Mouse (Mus musculus): ENCODE results near the gene Rspo3. TPM values are rescaled to one million over a fixed set of nuclear protein-coding genes. Genes with fewer than 3 reads are reported as not detected.
A peak's percentile ranks its signal among the peaks of the same experiment; 100 is the strongest.

The Rspo3 gene
- polyA plus RNA-seq, 1 experiment from 2014 or later, result 0.51 TPM

- H3K9ac ChIP-seq (replicated peaks; ENCODE audit: low read depth), result no peak overlapping the region
- no peak overlapping the region for H3K27ac ChIP-seq (ENCODE audit: low read length)
- TF ChIP-seq EP300 (IDR thresholded peaks at IDR 0.05) (no peak), CTCF (IDR thresholded peaks at IDR 0.05) (no peak)
- no peaks in the 10 kb centered on the region for H3K4me1 ChIP-seq (ENCODE audit: insufficient read depth, low read depth, low read length)
- 68% methylated on average over 2 of the region's 2 CpGs for WGBS
- no peak overlapping the region for H3K4me2 ChIP-seq (replicated peaks; ENCODE audit: low read depth, low read length)
- ATAC-seq (no peak), DNase-seq (ENCODE audit: low spot score) (no peak)
- no peaks in the 10 kb centered on the region for H3K36me3 ChIP-seq (ENCODE audit: insufficient read depth, low read length)
- H3K9me3 ChIP-seq (ENCODE audit: low read length), result no peaks in the 10 kb centered on the region
- H3K27me3 ChIP-seq (replicated peaks; ENCODE audit: insufficient read depth, low read length), result peaks cover 5% of the 10 kb centered on the region; the same call in 1 of the 2 replicates
- H3K4me3 ChIP-seq (ENCODE audit: low read depth, low read length), result no peak overlapping the region
Measured at GRCm38 (mm10) chr10:29539516-29539915, 3.8 kb upstream of the Rspo3 start.

- 75% methylated on average over 2 of the region's 2 CpGs for WGBS
- H3K9me3 ChIP-seq (ENCODE audit: low read length), result no peaks in the 10 kb centered on the region
- ATAC-seq (no peak), DNase-seq (ENCODE audit: low spot score) (no peak)
- no peak overlapping the region for H3K27ac ChIP-seq (ENCODE audit: low read length)
- no peak overlapping the region for H3K9ac ChIP-seq (replicated peaks; ENCODE audit: low read depth)
- H3K27me3 ChIP-seq (replicated peaks; ENCODE audit: insufficient read depth, low read length), result peaks cover 11% of the 10 kb centered on the region; the same call in 1 of the 2 replicates
- H3K4me1 ChIP-seq (ENCODE audit: insufficient read depth, low read depth, low read length), result no peaks in the 10 kb centered on the region
- H3K36me3 ChIP-seq (ENCODE audit: insufficient read depth, low read length), result no peaks in the 10 kb centered on the region
- H3K4me2 ChIP-seq (replicated peaks; ENCODE audit: low read depth, low read length), result no peak overlapping the region
- TF ChIP-seq CTCF (IDR thresholded peaks at IDR 0.05) (no peak), EP300 (IDR thresholded peaks at IDR 0.05) (no peak)
- no peak overlapping the region for H3K4me3 ChIP-seq (ENCODE audit: low read depth, low read length)
Measured at GRCm38 (mm10) chr10:29538791-29539190, 3.1 kb upstream of the Rspo3 start.

GRCm38 (mm10) chr10:29534830-29535227 lies 838 bp downstream of the Rspo3 start:
- WGBS, result 0% methylated on average over 3 of the region's 7 CpGs
- DNase-seq (ENCODE audit: low spot score) (no peak), ATAC-seq (no peak)

GRCm38 (mm10) chr10:29533846-29534829 lies 1.5 kb downstream of the Rspo3 start:
- H3K4me2 ChIP-seq (replicated peaks; ENCODE audit: low read depth, low read length), result peak overlapping the region; percentile 91
- H3K27me3 ChIP-seq (replicated peaks; ENCODE audit: insufficient read depth, low read length), result peaks cover 11% of the 10 kb centered on the region; the same call in 1 of the 2 replicates
- DNase-seq (ENCODE audit: low spot score) (no peak), ATAC-seq (peak; percentile 21; the same call in 1 of the 2 replicates)
- TF ChIP-seq EP300 (IDR thresholded peaks at IDR 0.05), result no peak
- no peak for TF ChIP-seq CTCF (IDR thresholded peaks at IDR 0.05)
- no peak overlapping the region for H3K9ac ChIP-seq (replicated peaks; ENCODE audit: low read depth)
- WGBS, result 4% methylated on average over 24 of the region's 24 CpGs
- H3K4me1 ChIP-seq (ENCODE audit: insufficient read depth, low read depth, low read length), result no peaks in the 10 kb centered on the region
- no peaks in the 10 kb centered on the region for H3K9me3 ChIP-seq (ENCODE audit: low read length)
- no peak overlapping the region for H3K27ac ChIP-seq (ENCODE audit: low read length)
- no peaks in the 10 kb centered on the region for H3K36me3 ChIP-seq (ENCODE audit: insufficient read depth, low read length)
- H3K4me3 ChIP-seq (ENCODE audit: low read depth, low read length), result peak overlapping the region; percentile 54

More at GRCm38 (mm10) chr10:29534830-29535227, 838 bp downstream of the Rspo3 start:
- H3K4me2 ChIP-seq (replicated peaks; ENCODE audit: low read depth, low read length), result peak overlapping the region; percentile 91
- no peaks in the 10 kb centered on the region for H3K4me1 ChIP-seq (ENCODE audit: insufficient read depth, low read depth, low read length)
- TF ChIP-seq CTCF (IDR thresholded peaks at IDR 0.05) (no peak), EP300 (IDR thresholded peaks at IDR 0.05) (no peak)
- peaks cover 11% of the 10 kb centered on the region; the same call in 1 of the 2 replicates for H3K27me3 ChIP-seq (replicated peaks; ENCODE audit: insufficient read depth, low read length)
- no peaks in the 10 kb centered on the region for H3K9me3 ChIP-seq (ENCODE audit: low read length)
- peak overlapping the region; percentile 54 for H3K4me3 ChIP-seq (ENCODE audit: low read depth, low read length)
- H3K36me3 ChIP-seq (ENCODE audit: insufficient read depth, low read length), result no peaks in the 10 kb centered on the region
- no peak overlapping the region for H3K9ac ChIP-seq (replicated peaks; ENCODE audit: low read depth)
- no peak overlapping the region for H3K27ac ChIP-seq (ENCODE audit: low read length)

GRCm38 (mm10) chr10:29532821-29533715 lies 2.6 kb downstream of the Rspo3 start:
- H3K9me3 ChIP-seq (ENCODE audit: low read length), result no peaks in the 10 kb centered on the region
- peak overlapping the region; percentile 29 for H3K4me3 ChIP-seq (ENCODE audit: low read depth, low read length)
- 1% methylated on average over 30 of the region's 30 CpGs for WGBS
- H3K36me3 ChIP-seq (ENCODE audit: insufficient read depth, low read length), result no peaks in the 10 kb centered on the region
- no peaks in the 10 kb centered on the region for H3K4me1 ChIP-seq (ENCODE audit: insufficient read depth, low read depth, low read length)
- H3K9ac ChIP-seq (replicated peaks; ENCODE audit: low read depth), result no peak overlapping the region
- H3K27ac ChIP-seq (ENCODE audit: low read length), result no peak overlapping the region
- peaks cover 11% of the 10 kb centered on the region; the same call in 1 of the 2 replicates for H3K27me3 ChIP-seq (replicated peaks; ENCODE audit: insufficient read depth, low read length)
- DNase-seq (ENCODE audit: low spot score), result peak; percentile 83
- TF ChIP-seq CTCF (IDR thresholded peaks at IDR 0.05), result peak; percentile 82
- no peak for TF ChIP-seq EP300 (IDR thresholded peaks at IDR 0.05)
- ATAC-seq, result no peak; the same call in 1 of the 2 replicates
- H3K4me2 ChIP-seq (replicated peaks; ENCODE audit: low read depth, low read length), result peak overlapping the region; percentile 54

- TF ChIP-seq EP300 (IDR thresholded peaks at IDR 0.05), result no peak
- no peak for TF ChIP-seq CTCF (IDR thresholded peaks at IDR 0.05)
- Histone ChIP-seq H3K4me1 (ENCODE audit: insufficient read depth, low read depth, low read length) (no peaks in the 10 kb centered on the region), H3K9ac (replicated peaks; ENCODE audit: low read depth) (no peak overlapping the region), H3K9me3 (ENCODE audit: low read length) (no peaks in the 10 kb centered on the region), H3K4me2 (replicated peaks; ENCODE audit: low read depth, low read length) (no peak overlapping the region), H3K4me3 (ENCODE audit: low read depth, low read length) (no peak overlapping the region), H3K27ac (ENCODE audit: low read length) (no peak overlapping the region), H3K27me3 (replicated peaks; ENCODE audit: insufficient read depth, low read length) (no peaks in the 10 kb centered on the region), H3K36me3 (ENCODE audit: insufficient read depth, low read length) (no peaks in the 10 kb centered on the region)
- ATAC-seq (no peak), DNase-seq (ENCODE audit: low spot score) (no peak)
- WGBS, result 93% methylated on average over 1 of the region's 1 CpGs
Measured at GRCm38 (mm10) chr10:29513563-29513962, 22.1 kb downstream of the Rspo3 start.
